Mouse (Mus musculus): ENCODE results near the gene Sh3bgrl. TPM values are rescaled to one million over a fixed set of nuclear protein-coding genes. Genes with fewer than 3 reads are reported as not detected.
"Not testable (repeated sequence)": the region's sequence is repeated elsewhere in the genome, so short reads cannot be mapped to it uniquely, and the experiment has no call there.

The Sh3bgrl gene
- polyA plus RNA-seq (2015; fragmentation: Nextera tagmentation; extraction: Ambion mirVana) = 44.1 and 47.5 TPM in 2 replicates

GRCm38 (mm10) chrX:109095245-109096242, at the start of gene Sh3bgrl:
Sh3bgrl (plus strand) TSS chrX:109095365.
- H3K27ac ChIP-seq (replicated peaks) = peak within 1 kb of the TSS; percentile 76
- WGBS (ENCODE audit: insufficient replicate concordance) = 11% methylated on average over 26 of the region's 26 CpGs

GRCm38 (mm10) chrX:109047773-109048172, 47.4 kb upstream of the Sh3bgrl start:
- Histone ChIP-seq H3K36me3 (replicated peaks) (no peaks in the 10 kb centered on the region), H3K27me3 (no peaks in the 10 kb centered on the region), H3K4me3 (replicated peaks) (no peak overlapping the region), H3K27ac (replicated peaks) (no peak overlapping the region), H3K9ac (no peak overlapping the region), H3K4me1 (replicated peaks) (no peaks in the 10 kb centered on the region), H3K4me2 (no peak overlapping the region), H3K9me3 (replicated peaks) (no peaks in the 10 kb centered on the region)
- WGBS (ENCODE audit: insufficient replicate concordance) = 42% methylated on average over 1 of the region's 1 CpGs
- no peak for ATAC-seq (ENCODE audit: insufficient read depth)

More at GRCm38 (mm10) chrX:109095245-109096242, at the start of gene Sh3bgrl:
- no peaks in the 10 kb centered on the region for H3K9me3 ChIP-seq (replicated peaks)
- no peaks in the 10 kb centered on the region for H3K27me3 ChIP-seq
- H3K4me1 ChIP-seq (replicated peaks) = peaks cover 8% of the 10 kb centered on the region
- H3K36me3 ChIP-seq (replicated peaks) = no peaks in the 10 kb centered on the region
- peak within 1 kb of the TSS; percentile 58 for H3K4me2 ChIP-seq
- peak within 1 kb of the TSS; percentile 67 for H3K4me3 ChIP-seq (replicated peaks)
- ATAC-seq (ENCODE audit: insufficient read depth) = peak; percentile 92
- peak within 1 kb of the TSS; percentile 56 for H3K9ac ChIP-seq

- H3K4me3 ChIP-seq (replicated peaks) = no peak overlapping the region
- ATAC-seq (ENCODE audit: insufficient read depth) = 0 out of 2 replicates have a peak, but pooled peaks have one; percentile 47
- H3K4me2 ChIP-seq = no peak overlapping the region
- no peaks in the 10 kb centered on the region for H3K4me1 ChIP-seq (replicated peaks)
- H3K27ac ChIP-seq (replicated peaks) = no peak overlapping the region
- no peaks in the 10 kb centered on the region for H3K36me3 ChIP-seq (replicated peaks)
- no peak overlapping the region for H3K9ac ChIP-seq
- 47% methylated on average over 3 of the region's 3 CpGs for WGBS (ENCODE audit: insufficient replicate concordance)
- no peaks in the 10 kb centered on the region for H3K27me3 ChIP-seq
- no peaks in the 10 kb centered on the region for H3K9me3 ChIP-seq (replicated peaks)
These were observed 23.4 kb upstream of the Sh3bgrl start for GRCm38 (mm10) chrX:109071719-109072118.

- H3K27me3 ChIP-seq = no peaks in the 10 kb centered on the region
- no peak overlapping the region for H3K27ac ChIP-seq (replicated peaks)
- 55% methylated on average over 1 of the region's 1 CpGs for WGBS (ENCODE audit: insufficient replicate concordance)
- no peak overlapping the region for H3K4me3 ChIP-seq (replicated peaks)
- no peak overlapping the region for H3K4me2 ChIP-seq
- no peak overlapping the region for H3K9ac ChIP-seq
- H3K9me3 ChIP-seq (replicated peaks) = no peaks in the 10 kb centered on the region
- no peak for ATAC-seq (ENCODE audit: insufficient read depth)
- no peaks in the 10 kb centered on the region for H3K4me1 ChIP-seq (replicated peaks)
- H3K36me3 ChIP-seq (replicated peaks) = no peaks in the 10 kb centered on the region
These were observed 19.4 kb upstream of the Sh3bgrl start for GRCm38 (mm10) chrX:109075716-109076115.

- 5% methylated on average over 3 of the region's 3 CpGs for WGBS (ENCODE audit: insufficient replicate concordance)
- H3K27me3 ChIP-seq = no peaks in the 10 kb centered on the region
- H3K4me1 ChIP-seq (replicated peaks) = no peaks in the 10 kb centered on the region
- H3K4me3 ChIP-seq (replicated peaks) = no peak overlapping the region
- no peak overlapping the region for H3K27ac ChIP-seq (replicated peaks)
- no peak overlapping the region for H3K9ac ChIP-seq
- no peaks in the 10 kb centered on the region for H3K9me3 ChIP-seq (replicated peaks)
- H3K4me2 ChIP-seq = no peak overlapping the region
- H3K36me3 ChIP-seq (replicated peaks) = no peaks in the 10 kb centered on the region
- ATAC-seq (ENCODE audit: insufficient read depth) = no peak
These were observed 18.8 kb upstream of the Sh3bgrl start for GRCm38 (mm10) chrX:109076355-109076754.

- H3K4me1 ChIP-seq (replicated peaks); H3K9ac ChIP-seq; H3K27ac ChIP-seq (replicated peaks); ATAC-seq (ENCODE audit: insufficient read depth); H3K9me3 ChIP-seq (replicated peaks); H3K4me2 ChIP-seq; H3K27me3 ChIP-seq; H3K36me3 ChIP-seq (replicated peaks); H3K4me3 ChIP-seq (replicated peaks): not testable (repeated sequence)
- 53% methylated on average over 4 of the region's 4 CpGs for WGBS (ENCODE audit: insufficient replicate concordance)
These were observed 15.8 kb upstream of the Sh3bgrl start for GRCm38 (mm10) chrX:109079354-109079753.

- no peaks in the 10 kb centered on the region for H3K9me3 ChIP-seq (replicated peaks)
- no peak overlapping the region for H3K9ac ChIP-seq
- H3K27me3 ChIP-seq = no peaks in the 10 kb centered on the region
- no peaks in the 10 kb centered on the region for H3K36me3 ChIP-seq (replicated peaks)
- H3K27ac ChIP-seq (replicated peaks) = no peak overlapping the region
- no peaks in the 10 kb centered on the region for H3K4me1 ChIP-seq (replicated peaks)
- H3K4me3 ChIP-seq (replicated peaks) = no peak overlapping the region
- H3K4me2 ChIP-seq = no peak overlapping the region
- no peak for ATAC-seq (ENCODE audit: insufficient read depth)
These were observed 8.1 kb upstream of the Sh3bgrl start for GRCm38 (mm10) chrX:109087073-109087472.

- Histone ChIP-seq H3K9ac (0 out of 2 replicates have a peak overlapping the region, but pooled peaks have one; percentile 56), H3K4me3 (replicated peaks) (peak overlapping the region; percentile 67), H3K9me3 (replicated peaks) (no peaks in the 10 kb centered on the region), H3K27ac (replicated peaks) (0 out of 2 replicates have a peak overlapping the region, but pooled peaks have one; percentile 76), H3K36me3 (replicated peaks) (no peaks in the 10 kb centered on the region), H3K4me2 (peak overlapping the region; percentile 58), H3K4me1 (replicated peaks) (peaks cover 8% of the 10 kb centered on the region), H3K27me3 (no peaks in the 10 kb centered on the region)
- WGBS (ENCODE audit: insufficient replicate concordance) = 7% methylated on average over 4 of the region's 4 CpGs
- ATAC-seq (ENCODE audit: insufficient read depth) = 0 out of 2 replicates have a peak, but pooled peaks have one; percentile 8
These were observed 365 bp upstream of the Sh3bgrl start for GRCm38 (mm10) chrX:109094800-109095199.

GRCm38 (mm10) chrX:109098511-109098910, 3.3 kb downstream of the Sh3bgrl start:
- WGBS (ENCODE audit: insufficient replicate concordance) = 53% methylated on average over 1 of the region's 1 CpGs
- Histone ChIP-seq H3K9ac (no peak overlapping the region), H3K4me3 (replicated peaks) (0 out of 2 replicates have a peak overlapping the region, but pooled peaks have one; percentile 2), H3K27me3 (no peaks in the 10 kb centered on the region), H3K36me3 (replicated peaks) (no peaks in the 10 kb centered on the region), H3K9me3 (replicated peaks) (no peaks in the 10 kb centered on the region), H3K4me2 (peak overlapping the region; percentile 40), H3K27ac (replicated peaks) (peak overlapping the region; percentile 61; the same call in 1 of the 2 replicates), H3K4me1 (replicated peaks) (peaks cover 8% of the 10 kb centered on the region)
- peak; percentile 39 for ATAC-seq (ENCODE audit: insufficient read depth)

- ATAC-seq (ENCODE audit: insufficient read depth) = no peak
- H3K27me3 ChIP-seq = no peaks in the 10 kb centered on the region
- H3K4me1 ChIP-seq (replicated peaks) = peaks cover 8% of the 10 kb centered on the region
- H3K36me3 ChIP-seq (replicated peaks) = no peaks in the 10 kb centered on the region
- WGBS (ENCODE audit: insufficient replicate concordance) = 78% methylated on average over 2 of the region's 2 CpGs
- no peaks in the 10 kb centered on the region for H3K9me3 ChIP-seq (replicated peaks)
- no peak overlapping the region for H3K4me3 ChIP-seq (replicated peaks)
- H3K4me2 ChIP-seq = no peak overlapping the region
- no peak overlapping the region for H3K27ac ChIP-seq (replicated peaks)
- H3K9ac ChIP-seq = no peak overlapping the region
These were observed 5.3 kb downstream of the Sh3bgrl start for GRCm38 (mm10) chrX:109100441-109100840.

- 2% methylated on average over 1 of the region's 1 CpGs for WGBS (ENCODE audit: insufficient replicate concordance)
- H3K27me3 ChIP-seq = no peaks in the 10 kb centered on the region
- no peak for ATAC-seq (ENCODE audit: insufficient read depth)
- H3K27ac ChIP-seq (replicated peaks) = no peak overlapping the region
- H3K9ac ChIP-seq = no peak overlapping the region
- no peaks in the 10 kb centered on the region for H3K36me3 ChIP-seq (replicated peaks)
- H3K4me2 ChIP-seq = no peak overlapping the region
- H3K4me3 ChIP-seq (replicated peaks) = no peak overlapping the region
- no peaks in the 10 kb centered on the region for H3K9me3 ChIP-seq (replicated peaks)
- peaks cover under 1% of the 10 kb centered on the region; the same call in 1 of the 2 replicates for H3K4me1 ChIP-seq (replicated peaks)
These were observed 13.1 kb downstream of the Sh3bgrl start for GRCm38 (mm10) chrX:109108117-109108805.

Measured in liver, embryonic 15.5 days (tissue).